Mouse (Mus musculus): Measurements from ENCODE around the gene Sorbs1. TPM values are rescaled to one million over a fixed set of nuclear protein-coding genes. Genes with fewer than 3 reads are reported as not detected.
A peak's percentile ranks its signal among the peaks of the same experiment; 100 is the strongest.

The Sorbs1 gene
- polyA plus RNA-seq, 1 experiment from 2014 or later, result 47.9 TPM

DNA sequence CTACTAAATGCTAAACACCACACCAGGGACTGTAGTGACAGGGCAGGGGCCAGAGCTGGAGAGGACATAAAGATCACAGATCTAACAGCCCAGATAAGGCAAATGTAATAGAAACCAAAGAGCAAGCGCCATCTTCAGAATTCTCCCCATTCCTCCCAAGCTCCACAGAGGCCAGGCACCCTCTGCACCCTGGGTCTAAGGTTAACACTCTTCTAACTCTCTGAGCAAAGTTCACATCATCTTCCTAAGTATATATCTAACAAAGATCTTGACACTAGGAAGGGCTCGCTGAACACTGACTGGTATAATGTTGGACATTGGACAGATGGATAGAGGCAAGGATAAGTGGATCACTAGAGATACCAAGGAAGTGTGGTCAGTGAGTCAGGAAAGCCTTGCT lies 22.1 kb downstream of the Sorbs1 start:
- H3K4me3 ChIP-seq, result no peak overlapping the region
- no peaks in the 10 kb centered on the region for H3K36me3 ChIP-seq
- no peaks in the 10 kb centered on the region for H3K9me3 ChIP-seq (replicated peaks)
- 95% methylated on average over 2 of the region's 2 CpGs for WGBS
- DNase-seq (ENCODE audit: low spot score), result no peak
- H3K27me3 ChIP-seq (ENCODE audit: low read depth, poor library complexity, severe bottlenecking), result no peaks in the 10 kb centered on the region
- H3K27ac ChIP-seq (replicated peaks), result no peak overlapping the region
- H3K4me1 ChIP-seq, result peaks cover 34% of the 10 kb centered on the region

GRCm38 (mm10) chr19:40490765-40491164 lies 22.8 kb downstream of the Sorbs1 start:
- 80% methylated on average over 8 of the region's 8 CpGs for WGBS
- H3K4me3 ChIP-seq, result no peak overlapping the region
- no peaks in the 10 kb centered on the region for H3K9me3 ChIP-seq (replicated peaks)
- H3K36me3 ChIP-seq, result no peaks in the 10 kb centered on the region
- no peak overlapping the region; the same call in 1 of the 2 replicates for H3K27ac ChIP-seq (replicated peaks)
- DNase-seq (ENCODE audit: low spot score), result no peak
- no peaks in the 10 kb centered on the region for H3K27me3 ChIP-seq (ENCODE audit: low read depth, poor library complexity, severe bottlenecking)
- peaks cover 34% of the 10 kb centered on the region for H3K4me1 ChIP-seq

DNA sequence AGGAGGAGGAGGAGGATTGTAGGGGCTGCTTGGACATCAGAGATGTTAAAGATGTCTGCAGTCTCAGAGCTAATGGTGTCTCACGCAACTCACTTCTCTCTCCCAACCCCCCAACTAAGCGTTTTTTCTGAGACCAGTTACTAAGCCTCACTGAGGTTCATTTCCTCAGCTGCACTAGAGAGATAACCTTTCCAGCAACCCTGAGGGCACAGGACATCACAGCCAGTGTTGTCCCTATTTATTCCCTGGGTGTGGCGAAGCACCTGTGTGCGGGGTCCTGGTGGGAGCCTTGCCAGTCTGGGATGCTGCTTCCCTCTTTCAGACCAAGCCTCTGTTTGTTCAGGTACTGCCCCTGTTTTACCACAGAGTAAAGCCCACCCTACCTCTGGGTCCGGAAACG lies 23.9 kb downstream of the Sorbs1 start:
- 81% methylated on average over 6 of the region's 6 CpGs for WGBS
- Histone ChIP-seq H3K27me3 (ENCODE audit: low read depth, poor library complexity, severe bottlenecking) (no peaks in the 10 kb centered on the region), H3K4me1 (peaks cover 34% of the 10 kb centered on the region), H3K9me3 (replicated peaks) (no peaks in the 10 kb centered on the region), H3K4me3 (no peak overlapping the region), H3K27ac (replicated peaks) (no peak overlapping the region), H3K36me3 (no peaks in the 10 kb centered on the region)
- DNase-seq (ENCODE audit: low spot score), result no peak

DNA sequence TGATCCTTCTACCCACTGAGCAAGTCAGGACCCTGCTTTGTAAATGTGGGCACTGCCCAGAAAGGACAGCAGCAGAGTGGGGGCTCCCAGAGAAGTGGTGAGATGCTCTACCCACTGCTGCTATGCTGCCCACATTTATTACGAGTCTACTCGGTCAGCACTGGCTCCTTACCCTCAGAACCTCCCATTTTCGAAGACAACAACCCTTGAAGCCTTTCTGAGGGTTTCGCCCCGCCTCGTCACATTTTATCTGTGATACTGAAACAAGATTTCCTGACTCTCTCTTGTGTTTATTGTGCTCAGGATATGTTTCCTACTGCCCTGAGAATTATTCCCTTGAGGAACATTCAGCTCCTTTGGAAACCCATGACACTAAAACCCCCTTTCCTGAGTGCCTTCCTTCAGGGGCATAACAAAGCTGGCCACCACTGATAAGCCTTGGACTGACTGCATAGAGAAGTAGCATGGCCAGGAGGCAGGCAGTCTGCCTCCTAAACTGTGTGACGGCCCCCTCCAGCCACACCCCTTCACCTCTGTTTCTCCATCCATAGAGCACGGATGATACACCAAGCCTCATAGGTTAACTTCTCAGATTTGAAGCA lies 24.6 kb downstream of the Sorbs1 start:
- WGBS, result 82% methylated on average over 8 of the region's 8 CpGs
- H3K9me3 ChIP-seq (replicated peaks), result no peaks in the 10 kb centered on the region
- peaks cover 34% of the 10 kb centered on the region for H3K4me1 ChIP-seq
- H3K4me3 ChIP-seq, result no peak overlapping the region
- 0 out of 2 replicates have a peak overlapping the region, but pooled peaks have one; percentile 1 for H3K27ac ChIP-seq (replicated peaks)
- no peak for DNase-seq (ENCODE audit: low spot score)
- no peaks in the 10 kb centered on the region for H3K27me3 ChIP-seq (ENCODE audit: low read depth, poor library complexity, severe bottlenecking)
- H3K36me3 ChIP-seq, result no peaks in the 10 kb centered on the region

GRCm38 (mm10) chr19:40487561-40487960 lies 26.0 kb downstream of the Sorbs1 start:
- H3K36me3 ChIP-seq, result no peaks in the 10 kb centered on the region
- H3K27me3 ChIP-seq (ENCODE audit: low read depth, poor library complexity, severe bottlenecking), result no peaks in the 10 kb centered on the region
- no peaks in the 10 kb centered on the region for H3K9me3 ChIP-seq (replicated peaks)
- H3K4me1 ChIP-seq, result peaks cover 26% of the 10 kb centered on the region
- no peak overlapping the region for H3K27ac ChIP-seq (replicated peaks)
- H3K4me3 ChIP-seq, result no peak overlapping the region
- WGBS, result 90% methylated on average over 11 of the region's 11 CpGs
- DNase-seq (ENCODE audit: low spot score), result no peak

DNA sequence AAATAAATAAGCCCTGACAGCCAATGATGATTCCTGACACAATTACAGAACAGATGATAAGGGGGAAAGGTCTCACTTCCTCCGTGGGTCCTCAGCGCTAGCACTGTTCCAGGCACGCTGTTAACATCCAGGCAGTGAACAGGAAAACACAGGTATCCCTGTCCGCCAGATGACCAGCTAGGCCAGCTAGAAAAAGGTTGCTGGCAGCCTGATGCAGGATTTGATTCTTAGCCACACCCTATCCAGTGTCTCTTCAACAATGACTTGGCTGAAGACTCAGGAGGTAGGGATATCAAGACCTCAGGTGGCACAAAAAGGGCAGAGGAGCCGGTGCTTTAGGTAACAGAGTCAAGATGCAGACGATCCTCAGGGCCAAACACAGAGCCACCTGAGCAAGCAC lies 32.5 kb downstream of the Sorbs1 start:
- H3K9me3 ChIP-seq (replicated peaks), result no peaks in the 10 kb centered on the region
- no peaks in the 10 kb centered on the region for H3K27me3 ChIP-seq (ENCODE audit: low read depth, poor library complexity, severe bottlenecking)
- 89% methylated on average over 6 of the region's 6 CpGs for WGBS
- H3K36me3 ChIP-seq, result no peaks in the 10 kb centered on the region
- H3K27ac ChIP-seq (replicated peaks), result no peak overlapping the region
- no peak overlapping the region for H3K4me3 ChIP-seq
- H3K4me1 ChIP-seq, result peaks cover 10% of the 10 kb centered on the region
- no peak for DNase-seq (ENCODE audit: low spot score)

GRCm38 (mm10) chr19:40478161-40478575 lies 35.4 kb downstream of the Sorbs1 start:
- H3K27me3 ChIP-seq (ENCODE audit: low read depth, poor library complexity, severe bottlenecking), result no peaks in the 10 kb centered on the region
- no peaks in the 10 kb centered on the region for H3K9me3 ChIP-seq (replicated peaks)
- H3K4me1 ChIP-seq, result peaks cover 10% of the 10 kb centered on the region
- 88% methylated on average over 10 of the region's 10 CpGs for WGBS
- H3K27ac ChIP-seq (replicated peaks), result no peak overlapping the region; the same call in 1 of the 2 replicates
- H3K36me3 ChIP-seq, result no peaks in the 10 kb centered on the region
- no peak for DNase-seq (ENCODE audit: low spot score)
- H3K4me3 ChIP-seq, result no peak overlapping the region

DNA sequence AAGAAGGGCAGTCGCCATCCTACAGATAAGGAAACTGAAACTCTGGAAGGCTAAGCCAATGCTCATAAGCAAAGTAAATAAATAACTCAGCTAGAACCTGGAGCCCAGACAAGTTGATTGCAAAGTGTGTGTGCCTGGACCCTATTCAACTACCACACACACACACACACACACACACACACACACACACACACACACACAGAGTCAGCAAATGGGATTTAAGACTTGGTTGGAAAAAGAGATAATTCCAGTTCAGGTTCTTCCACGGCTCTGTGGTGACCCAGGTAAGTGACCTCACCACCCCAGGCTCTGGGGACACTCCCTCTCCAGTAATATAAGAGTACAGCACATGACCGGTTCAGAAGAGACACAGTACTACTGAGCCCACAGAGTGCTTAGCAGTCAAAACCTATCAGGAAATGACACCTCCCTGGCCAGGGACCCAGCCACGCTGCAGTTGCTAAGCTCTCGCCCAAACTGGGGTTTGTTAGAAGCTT lies 36.1 kb downstream of the Sorbs1 start:
- H3K4me3 ChIP-seq, result no peak overlapping the region
- no peaks in the 10 kb centered on the region for H3K27me3 ChIP-seq (ENCODE audit: low read depth, poor library complexity, severe bottlenecking)
- no peak overlapping the region for H3K27ac ChIP-seq (replicated peaks)
- 81% methylated on average over 5 of the region's 5 CpGs for WGBS
- H3K4me1 ChIP-seq, result peaks cover 10% of the 10 kb centered on the region
- H3K36me3 ChIP-seq, result no peaks in the 10 kb centered on the region
- no peak for DNase-seq (ENCODE audit: low spot score)
- no peaks in the 10 kb centered on the region for H3K9me3 ChIP-seq (replicated peaks)

- H3K4me3 ChIP-seq, result no peak overlapping the region
- no peak overlapping the region for H3K27ac ChIP-seq (replicated peaks)
- peaks cover 10% of the 10 kb centered on the region for H3K4me1 ChIP-seq
- 90% methylated on average over 4 of the region's 4 CpGs for WGBS
- H3K27me3 ChIP-seq (ENCODE audit: low read depth, poor library complexity, severe bottlenecking), result no peaks in the 10 kb centered on the region
- H3K9me3 ChIP-seq (replicated peaks), result no peaks in the 10 kb centered on the region
- DNase-seq (ENCODE audit: low spot score), result no peak
- no peaks in the 10 kb centered on the region for H3K36me3 ChIP-seq
Measured at GRCm38 (mm10) chr19:40476491-40476890, 37.1 kb downstream of the Sorbs1 start.

DNA sequence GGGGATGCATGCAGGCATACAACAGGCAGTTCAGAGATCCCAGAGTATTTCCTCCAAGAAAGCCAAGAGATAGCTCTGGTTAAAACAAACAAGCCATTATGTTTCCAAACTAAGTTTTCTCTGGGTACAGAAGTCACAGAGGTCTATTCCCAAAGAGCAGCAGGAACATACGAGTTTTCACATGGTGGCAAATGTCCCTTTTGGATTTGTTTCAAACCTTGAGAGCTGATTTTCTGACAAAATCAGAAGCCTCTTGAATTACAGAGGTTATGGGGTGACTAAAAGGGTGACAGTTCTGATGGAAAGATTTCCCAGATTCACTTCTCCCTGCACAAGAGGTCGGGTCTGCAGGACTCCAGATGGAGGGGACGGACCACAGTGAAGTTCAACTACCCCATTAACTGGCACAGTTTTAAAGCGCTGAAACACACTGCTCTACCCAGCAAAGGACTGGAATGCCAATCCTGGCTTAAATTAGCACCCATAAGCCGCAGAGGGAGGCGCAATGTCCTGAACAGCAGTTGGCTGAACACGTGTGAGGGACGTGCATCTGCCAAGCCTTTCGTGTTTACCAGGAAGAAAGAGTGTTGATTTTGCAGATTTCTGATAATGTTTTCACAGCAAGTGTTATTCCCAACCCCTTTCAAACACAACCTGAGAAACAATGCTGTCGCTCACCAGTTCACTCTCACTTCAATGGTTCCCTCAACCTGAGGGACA lies 41.9 kb downstream of the Sorbs1 start:
- WGBS, result 82% methylated on average over 10 of the region's 10 CpGs
- no peak overlapping the region for H3K27ac ChIP-seq (replicated peaks)
- H3K9me3 ChIP-seq (replicated peaks), result peaks cover 3% of the 10 kb centered on the region; the same call in 1 of the 2 replicates
- H3K27me3 ChIP-seq (ENCODE audit: low read depth, poor library complexity, severe bottlenecking), result no peaks in the 10 kb centered on the region
- H3K4me1 ChIP-seq, result peaks cover 5% of the 10 kb centered on the region; the same call in 1 of the 2 replicates
- no peak for DNase-seq (ENCODE audit: low spot score)
- no peaks in the 10 kb centered on the region for H3K36me3 ChIP-seq
- H3K4me3 ChIP-seq, result no peak overlapping the region

DNA sequence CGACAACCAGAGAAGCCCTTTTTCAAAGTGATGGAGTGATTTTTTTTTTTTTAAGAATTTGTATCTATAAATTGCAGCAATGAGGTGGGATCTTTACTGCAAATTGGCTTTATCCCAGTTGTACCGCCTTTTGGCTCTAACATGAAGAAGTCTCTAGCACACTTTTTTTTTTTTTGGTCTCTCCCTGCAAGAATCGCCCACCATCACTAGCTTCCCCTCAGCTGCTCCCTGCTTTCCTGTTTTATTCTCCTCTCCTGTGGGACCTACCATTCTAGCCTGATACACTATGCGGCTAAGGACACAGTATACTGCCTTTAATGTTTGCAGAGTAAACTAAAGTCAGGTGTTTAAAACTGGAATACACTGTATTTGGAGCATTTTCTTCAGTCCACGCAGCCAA lies 43.8 kb downstream of the Sorbs1 start:
- 86% methylated on average over 5 of the region's 5 CpGs for WGBS
- H3K36me3 ChIP-seq, result no peaks in the 10 kb centered on the region
- H3K4me3 ChIP-seq, result no peak overlapping the region
- no peak overlapping the region for H3K27ac ChIP-seq (replicated peaks)
- DNase-seq (ENCODE audit: low spot score), result no peak
- peaks cover 3% of the 10 kb centered on the region; the same call in 1 of the 2 replicates for H3K9me3 ChIP-seq (replicated peaks)
- H3K4me1 ChIP-seq, result peaks cover 9% of the 10 kb centered on the region; the same call in 1 of the 2 replicates
- no peaks in the 10 kb centered on the region for H3K27me3 ChIP-seq (ENCODE audit: low read depth, poor library complexity, severe bottlenecking)

DNA sequence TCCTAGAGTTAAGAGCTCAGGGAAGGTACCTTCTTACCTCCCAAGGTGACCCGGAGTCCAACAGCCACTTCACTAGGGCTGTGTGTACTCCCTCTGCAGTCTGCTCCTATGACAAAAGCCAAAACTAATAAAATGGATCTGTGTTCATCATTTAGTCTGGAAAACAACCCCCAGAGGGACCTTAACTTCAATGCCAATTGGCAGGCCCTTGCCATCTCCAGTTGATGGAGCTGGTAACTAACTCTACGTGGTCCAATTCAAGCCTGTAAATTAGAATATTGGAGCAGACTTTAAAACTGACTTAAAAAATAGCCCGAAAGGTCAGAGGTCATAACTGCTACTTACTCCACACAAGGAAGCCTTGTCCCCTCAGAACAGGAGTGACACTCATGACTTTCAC lies 45.3 kb downstream of the Sorbs1 start:
- Histone ChIP-seq H3K27ac (replicated peaks) (no peak overlapping the region), H3K4me3 (no peak overlapping the region), H3K4me1 (peaks cover 9% of the 10 kb centered on the region; the same call in 1 of the 2 replicates), H3K9me3 (replicated peaks) (peaks cover 3% of the 10 kb centered on the region; the same call in 1 of the 2 replicates), H3K27me3 (ENCODE audit: low read depth, poor library complexity, severe bottlenecking) (no peaks in the 10 kb centered on the region), H3K36me3 (no peaks in the 10 kb centered on the region)
- WGBS, result 88% methylated on average over 3 of the region's 3 CpGs
- DNase-seq (ENCODE audit: low spot score), result no peak

- 90% methylated on average over 9 of the region's 9 CpGs for WGBS
- Histone ChIP-seq H3K4me3 (no peak overlapping the region), H3K36me3 (no peaks in the 10 kb centered on the region), H3K27me3 (ENCODE audit: low read depth, poor library complexity, severe bottlenecking) (no peaks in the 10 kb centered on the region), H3K9me3 (replicated peaks) (peaks cover 3% of the 10 kb centered on the region; the same call in 1 of the 2 replicates), H3K4me1 (peaks cover 9% of the 10 kb centered on the region; the same call in 1 of the 2 replicates), H3K27ac (replicated peaks) (no peak overlapping the region)
- no peak for DNase-seq (ENCODE audit: low spot score)
Measured at GRCm38 (mm10) chr19:40467810-40468209, 45.8 kb downstream of the Sorbs1 start.
